21 mouse cellular contexts compared by ENCODE assay signal in genomic region chr11:114787611-114788010, GRCm38 (mm10). TPM values are rescaled to one million over a fixed set of nuclear protein-coding genes. Genes with fewer than 3 reads are reported as not detected.
DNase-seq lines count a peak whose midpoint lies in the region; ATAC-seq and TF ChIP-seq lines count a peak whose summit lies in the region.
"Had no signal": no experiment of that assay in that cellular context is flagged by ENCODE, and none has a peak within 500 bp of the region (broad histone marks: within the 10 kb centered on the region; RNA-seq: fewer than 3 reads in every experiment).

No protein-coding gene starts in this region.

- TF ChIP-seq POLR2A in testis, adult 2 months (IDR thresholded peaks at IDR 0.05; ENCODE audit: control insufficient read depth, low read depth, low read length), result no peak

- H3K4me2 ChIP-seq in stomach, postnatal 0 days (replicated peaks; ENCODE audit: low read depth), result no peak overlapping the region
- H3K4me2 ChIP-seq: embryonic facial prominence, embryonic 13.5 days; embryonic facial prominence, embryonic 15.5 days; forebrain, embryonic 12.5 days had no signal

- no peak overlapping the region for H3K27ac ChIP-seq in testis, adult 2 months (ENCODE audit: control insufficient read depth, insufficient read depth, low read depth, low read length)
- no peak overlapping the region for H3K27ac ChIP-seq in stomach, postnatal 0 days (replicated peaks)
- H3K27ac ChIP-seq: embryonic facial prominence, embryonic 13.5 days; embryonic facial prominence, embryonic 15.5 days; forebrain, embryonic 10.5 days; forebrain, embryonic 12.5 days had no signal

- no peaks in the 10 kb centered on the region for H3K36me3 ChIP-seq in testis, adult 2 months (ENCODE audit: control insufficient read depth, insufficient read depth, low read length)
- H3K36me3 ChIP-seq in stomach, postnatal 0 days (ENCODE audit: control insufficient read depth, insufficient read depth, low read length), result no peaks in the 10 kb centered on the region
- H3K36me3 ChIP-seq: embryonic facial prominence, embryonic 13.5 days; embryonic facial prominence, embryonic 15.5 days; forebrain, embryonic 10.5 days; forebrain, embryonic 12.5 days had no signal

- no peak for TF ChIP-seq EP300 in stomach, postnatal 0 days (optimal IDR thresholded peaks at IDR 0.05)

- peak; percentile 20 for DNase-seq in cerebellum, adult 8-10 months
- DNase-seq in cerebellum, postnatal 4 days (ENCODE audit: low spot score in 2 of 2), result no peak
- peak; percentile 59 for DNase-seq in cerebellum, adult 9-11 months
- DNase-seq in testis, postnatal 10 days (ENCODE audit: low spot score), result no peak
- DNase-seq in stomach, postnatal 0 days (ENCODE audit: low spot score), result no peak
- DNase-seq: adrenal gland, adult 2 months; adrenal gland, postnatal 10 days; adrenal gland, postnatal 25 days; cerebellum, adult 18-20 months; embryo, embryonic 11 days had no signal

- peak overlapping the region; percentile 18; the same call in 1 of the 2 replicates for H3K4me3 ChIP-seq in testis, adult 2 months (ENCODE audit: control insufficient read depth, low read depth, low read length)
- H3K4me3 ChIP-seq in stomach, postnatal 0 days (ENCODE audit: low read depth, low read length), result no peak overlapping the region
- H3K4me3 ChIP-seq: embryonic facial prominence, embryonic 13.5 days; embryonic facial prominence, embryonic 15.5 days; erythroblast, embryonic 14.5 days; forebrain, embryonic 10.5 days; forebrain, embryonic 12.5 days had no signal

- no peak overlapping the region for H3K9ac ChIP-seq in stomach, postnatal 0 days (ENCODE audit: low read length)
- H3K9ac ChIP-seq: embryonic facial prominence, embryonic 13.5 days; embryonic facial prominence, embryonic 15.5 days; forebrain, embryonic 12.5 days had no signal

- H3K27me3 ChIP-seq in testis, adult 2 months (ENCODE audit: control insufficient read depth, insufficient read depth, low read length), result no peaks in the 10 kb centered on the region; the same call in 1 of the 2 replicates
- peaks cover 11% of the 10 kb centered on the region for H3K27me3 ChIP-seq in stomach, postnatal 0 days (ENCODE audit: control insufficient read depth, insufficient read depth, low read length)

- WGBS in stomach, postnatal 0 days, result 90% methylated on average over 3 of the region's 3 CpGs

- H3K9me3 ChIP-seq in stomach, postnatal 0 days (ENCODE audit: control insufficient read depth, low read length), result no peaks in the 10 kb centered on the region
- H3K9me3 ChIP-seq: embryonic facial prominence, embryonic 13.5 days; embryonic facial prominence, embryonic 15.5 days; forebrain, embryonic 10.5 days; forebrain, embryonic 12.5 days had no signal

- peaks cover 22% of the 10 kb centered on the region for H3K4me1 ChIP-seq in testis, adult 2 months (ENCODE audit: control insufficient read depth, insufficient read depth, low read length)
- no peaks in the 10 kb centered on the region; the same call in 1 of the 2 replicates for H3K4me1 ChIP-seq in stomach, postnatal 0 days (replicated peaks; ENCODE audit: control insufficient read depth, insufficient read depth)

- no peak for ATAC-seq in cerebellum, adult (ENCODE audit: insufficient number of reproducible peaks, low FRiP score, low TSS enrichment)
- ATAC-seq in stomach, postnatal 0 days (ENCODE audit: low FRiP score, low TSS enrichment), result no peak
- ATAC-seq: forebrain, embryonic 14.5 days; forebrain, embryonic 16.5 days had no signal

- TF ChIP-seq CTCF in testis, adult 2 months (IDR thresholded peaks at IDR 0.05; ENCODE audit: control insufficient read depth, insufficient read depth, insufficient replicate concordance, low read depth, low read length), result no peak
- TF ChIP-seq CTCF in stomach, postnatal 0 days (IDR thresholded peaks at IDR 0.05; ENCODE audit: low read depth), result no peak

RNA-seq across cellular contexts. Expression of gene Btbd17, which starts 8.1 kb away (rescaled TPM):
- 0.31 and 0.42 TPM in 2 replicates for polyA plus RNA-seq in testis, adult 2 months (2012; rRNA removed)
- 0.44 and 0.74 TPM in 2 replicates for polyA plus RNA-seq in stomach, postnatal 0 days (2015; fragmentation: Nextera tagmentation; extraction: Ambion mirVana)
- polyA plus RNA-seq: erythroblast, embryonic 14.5 days had no signal

RNA-seq across cellular contexts. Expression of gene Gpr142, which starts 11.1 kb away (rescaled TPM):
- not detected in 2 replicates for polyA plus RNA-seq in testis, adult 2 months (2012; rRNA removed)
- polyA plus RNA-seq in stomach, postnatal 0 days (2015; fragmentation: Nextera tagmentation; extraction: Ambion mirVana), result 0.08 TPM in 1 of 2 replicates, not detected in the other
- polyA plus RNA-seq: adrenal gland, adult 2 months; C2C12; embryonic facial prominence, embryonic 11.5 days; embryonic facial prominence, embryonic 13.5 days; embryonic facial prominence, embryonic 15.5 days; erythroblast, embryonic 14.5 days; forebrain, embryonic 12.5 days; forebrain, embryonic 14.5 days; forebrain, embryonic 16.5 days had no signal

RNA-seq across cellular contexts. Expression of gene Kif19a, which starts 22.4 kb away (rescaled TPM):
- 19.3 and 19.6 TPM in 2 replicates for polyA plus RNA-seq in testis, adult 2 months (2012; rRNA removed)
- polyA plus RNA-seq in stomach, postnatal 0 days (2015; fragmentation: Nextera tagmentation; extraction: Ambion mirVana), result 0.35 and 0.58 TPM in 2 replicates
- polyA plus RNA-seq: erythroblast, embryonic 14.5 days had no signal

Comparison
In these comparisons a context has a peak if more than half of its experiments do, and no peak if none do; other contexts are left out.
1. DNase-seq: peak in cerebellum, adult 8-10 months (single experiment) and cerebellum, adult 9-11 months (single experiment); none in cerebellum, postnatal 4 days (0 of 2), testis, postnatal 10 days (single experiment) and stomach, postnatal 0 days (single experiment).
2. RNA of gene Kif19a, which starts 22.4 kb away (polyA plus RNA-seq): 19.3 to 19.6 TPM in testis, adult 2 months; 0.35 to 0.58 TPM in stomach, postnatal 0 days; every median in the first group is over 10 times any median in the second.